Mouse (Mus musculus) heart, embryonic 13.5 days (tissue): ENCODE data around the gene Nudt16l1. TPM values are rescaled to one million over a fixed set of nuclear protein-coding genes. Genes with fewer than 3 reads are reported as not detected.
A peak's percentile ranks its signal among the peaks of the same experiment; 100 is the strongest.

Experiments used
- ATAC-seq: fragments of 200-750 bp; cut with Nextera tagmentation; 2 replicates; pipeline ENCODE4 v1.8.0; 2017; ENCODE audit warnings: moderate TSS enrichment; ENCODE audit not compliant: insufficient number of reproducible peaks, low FRiP score, low TSS enrichment; ENCODE audit errors: extremely low read depth
- H3K27ac ChIP-seq: fragments of 300-500 bp; sonication (generic); replicated peaks from 2 replicates; pipeline ENCODE4 v1.5.1; 2015; ENCODE audit warnings: moderate library complexity, mild to moderate bottlenecking, inconsistent platforms
- H3K27me3 ChIP-seq: fragments of 300-500 bp; sonication (generic); replicated peaks from 2 replicates; pipeline ENCODE4 v1.6.1; 2015; ENCODE audit warnings: mild to moderate bottlenecking, inconsistent platforms
- H3K36me3 ChIP-seq: fragments of 300-500 bp; sonication (generic); 2 replicates; pipeline ENCODE4 v1.6.1; 2015; ENCODE audit warnings: mild to moderate bottlenecking, inconsistent platforms
- H3K4me1 ChIP-seq: fragments of 300-500 bp; sonication (generic); 2 replicates; pipeline ENCODE4 v1.6.1; 2015; ENCODE audit warnings: inconsistent platforms
- H3K4me2 ChIP-seq: fragments of 300-500 bp; sonication (generic); 2 replicates; pipeline ENCODE4 v1.6.1; 2015; ENCODE audit warnings: inconsistent platforms, mild to moderate bottlenecking, moderate library complexity
- H3K4me3 ChIP-seq: fragments of 300-500 bp; sonication (generic); 2 replicates; pipeline ENCODE4 v1.5.1; 2015; ENCODE audit warnings: moderate library complexity, mild to moderate bottlenecking, inconsistent platforms
- H3K9ac ChIP-seq: fragments of 300-500 bp; sonication (generic); 2 replicates; pipeline ENCODE4 v1.6.1; 2015; ENCODE audit warnings: inconsistent platforms, mild to moderate bottlenecking, moderate library complexity
- H3K9me3 ChIP-seq: fragments of 300-500 bp; sonication (generic); 2 replicates; pipeline ENCODE4 v1.6.1; 2016; ENCODE audit warnings: inconsistent platforms
- WGBS: fragments of 180-500 bp; shearing (Covaris S2); methylation state at CpG from one replicate; pipeline ENCODE4 v1.1.7; 2015; ENCODE audit warnings: mixed read lengths; 5-methylcytosine and 5-hydroxymethylcytosine counted together
- polyA plus RNA-seq: library from polyadenylated mRNA; unstranded; fragments of >200 nt; fragmentation: Nextera tagmentation; extraction: Ambion mirVana; gene quantifications from 2 replicates; pipeline ENCODE4 v1.2.1, GENCODE M21; 2015

Nudt16l1 gene
- polyA plus RNA-seq, 1 experiment from 2014 or later, result 105 TPM

- Histone ChIP-seq H3K4me3 (peak overlapping the region; percentile 82), H3K4me1 (peaks cover 24% of the 10 kb centered on the region), H3K27ac (peak overlapping the region; percentile 75; the same call in 1 of the 2 replicates), H3K9me3 (no peaks in the 10 kb centered on the region), H3K27me3 (no peaks in the 10 kb centered on the region), H3K36me3 (peaks cover 18% of the 10 kb centered on the region), H3K4me2 (peak overlapping the region; percentile 86), H3K9ac (peak overlapping the region; percentile 90)
- WGBS, result 37% methylated on average over 9 of the region's 9 CpGs
- ATAC-seq, result no peak
Measured at GRCm38 (mm10) chr16:4963346-4963745, 24.8 kb downstream of the Nudt16l1 start.

- peaks cover 16% of the 10 kb centered on the region for H3K36me3 ChIP-seq
- H3K4me3 ChIP-seq, result peak within 1 kb of the TSS; percentile 82
- under 1% methylated on average over 75 of the region's 76 CpGs for WGBS
- ATAC-seq, result peak; percentile 95
- H3K27me3 ChIP-seq, result no peaks in the 10 kb centered on the region
- H3K4me2 ChIP-seq, result peak within 1 kb of the TSS; percentile 86
- H3K9ac ChIP-seq, result peak within 1 kb of the TSS; percentile 90
- H3K27ac ChIP-seq, result peak within 1 kb of the TSS; percentile 75
- H3K4me1 ChIP-seq, result peaks cover 24% of the 10 kb centered on the region
- H3K9me3 ChIP-seq, result no peaks in the 10 kb centered on the region
Measured at GRCm38 (mm10) chr16:4963797-4964709, 25.5 kb downstream of the Nudt16l1 start, which contains the start of gene Anks3. Anks3 (minus strand) TSS chr16:4964205.

GRCm38 (mm10) chr16:4964731-4965391 is 26.3 kb downstream of the Nudt16l1 start:
- peaks cover 24% of the 10 kb centered on the region for H3K4me1 ChIP-seq
- WGBS, result 22% methylated on average over 13 of the region's 13 CpGs
- H3K4me3 ChIP-seq, result peak overlapping the region; percentile 82
- no peaks in the 10 kb centered on the region for H3K9me3 ChIP-seq
- peaks cover 8% of the 10 kb centered on the region; the same call in 1 of the 2 replicates for H3K36me3 ChIP-seq
- no peak for ATAC-seq
- H3K9ac ChIP-seq, result peak overlapping the region; percentile 90
- H3K27me3 ChIP-seq, result no peaks in the 10 kb centered on the region
- peak overlapping the region; percentile 75 for H3K27ac ChIP-seq
- H3K4me2 ChIP-seq, result peak overlapping the region; percentile 86

GRCm38 (mm10) chr16:4965392-4966129 is 27.0 kb downstream of the Nudt16l1 start:
- ATAC-seq, result no peak
- H3K36me3 ChIP-seq, result 0 out of 2 replicates have a peak, but pooled peaks cover under 1% of the 10 kb centered on the region
- H3K4me3 ChIP-seq, result peak overlapping the region; percentile 82; the same call in 1 of the 2 replicates
- no peak overlapping the region for H3K9ac ChIP-seq
- no peaks in the 10 kb centered on the region for H3K9me3 ChIP-seq
- H3K27me3 ChIP-seq, result no peaks in the 10 kb centered on the region
- 81% methylated on average over 8 of the region's 8 CpGs for WGBS
- peaks cover 24% of the 10 kb centered on the region for H3K4me1 ChIP-seq
- peak overlapping the region; percentile 86 for H3K4me2 ChIP-seq
- no peak overlapping the region for H3K27ac ChIP-seq

- 69% methylated on average over 3 of the region's 3 CpGs for WGBS
- no peak overlapping the region for H3K27ac ChIP-seq
- peaks cover 11% of the 10 kb centered on the region for H3K4me1 ChIP-seq
- H3K9me3 ChIP-seq, result no peaks in the 10 kb centered on the region
- H3K27me3 ChIP-seq, result no peaks in the 10 kb centered on the region
- no peak for ATAC-seq
- no peaks in the 10 kb centered on the region for H3K36me3 ChIP-seq
- H3K4me2 ChIP-seq, result no peak overlapping the region
- H3K4me3 ChIP-seq, result no peak overlapping the region
- H3K9ac ChIP-seq, result no peak overlapping the region
Measured at GRCm38 (mm10) chr16:4968426-4968825, 29.9 kb downstream of the Nudt16l1 start.

- H3K9me3 ChIP-seq, result no peaks in the 10 kb centered on the region
- no peak overlapping the region for H3K27ac ChIP-seq
- peaks cover 9% of the 10 kb centered on the region for H3K4me1 ChIP-seq
- H3K4me2 ChIP-seq, result no peak overlapping the region
- ATAC-seq, result no peak
- H3K36me3 ChIP-seq, result no peaks in the 10 kb centered on the region
- 70% methylated on average over 5 of the region's 5 CpGs for WGBS
- no peaks in the 10 kb centered on the region for H3K27me3 ChIP-seq
- no peak overlapping the region for H3K9ac ChIP-seq
- no peak overlapping the region for H3K4me3 ChIP-seq
Measured at GRCm38 (mm10) chr16:4969055-4969843, 30.7 kb downstream of the Nudt16l1 start.

GRCm38 (mm10) chr16:4971626-4972025 is 33.1 kb downstream of the Nudt16l1 start:
- no peak overlapping the region for H3K9ac ChIP-seq
- no peak overlapping the region for H3K4me2 ChIP-seq
- WGBS, result 42% methylated on average over 4 of the region's 4 CpGs
- H3K4me1 ChIP-seq, result peaks cover 4% of the 10 kb centered on the region; the same call in 1 of the 2 replicates
- no peaks in the 10 kb centered on the region for H3K9me3 ChIP-seq
- ATAC-seq, result no peak
- H3K27me3 ChIP-seq, result no peaks in the 10 kb centered on the region
- no peak overlapping the region for H3K27ac ChIP-seq
- no peaks in the 10 kb centered on the region for H3K36me3 ChIP-seq
- no peak overlapping the region for H3K4me3 ChIP-seq

GRCm38 (mm10) chr16:4974521-4974920 is 36.0 kb downstream of the Nudt16l1 start:
- 81% methylated on average over 5 of the region's 5 CpGs for WGBS
- Histone ChIP-seq H3K9me3 (no peaks in the 10 kb centered on the region), H3K4me2 (no peak overlapping the region), H3K4me3 (no peak overlapping the region), H3K36me3 (no peaks in the 10 kb centered on the region), H3K4me1 (peaks cover 19% of the 10 kb centered on the region), H3K27ac (no peak overlapping the region), H3K9ac (no peak overlapping the region), H3K27me3 (no peaks in the 10 kb centered on the region)
- no peak for ATAC-seq

GRCm38 (mm10) chr16:4976180-4976579 is 37.6 kb downstream of the Nudt16l1 start:
- H3K27ac ChIP-seq, result no peak overlapping the region
- WGBS, result 51% methylated on average over 2 of the region's 2 CpGs
- ATAC-seq, result no peak
- H3K27me3 ChIP-seq, result no peaks in the 10 kb centered on the region
- no peak overlapping the region for H3K4me3 ChIP-seq
- H3K9ac ChIP-seq, result no peak overlapping the region
- H3K36me3 ChIP-seq, result no peaks in the 10 kb centered on the region
- H3K4me1 ChIP-seq, result peaks cover 23% of the 10 kb centered on the region
- no peak overlapping the region for H3K4me2 ChIP-seq
- no peaks in the 10 kb centered on the region for H3K9me3 ChIP-seq

- no peak overlapping the region for H3K9ac ChIP-seq
- H3K27ac ChIP-seq, result peak overlapping the region; percentile 83
- H3K4me3 ChIP-seq, result no peak overlapping the region
- WGBS, result 38% methylated on average over 5 of the region's 5 CpGs
- H3K4me2 ChIP-seq, result no peak overlapping the region; the same call in 1 of the 2 replicates
- H3K4me1 ChIP-seq, result peaks cover 19% of the 10 kb centered on the region
- H3K9me3 ChIP-seq, result no peaks in the 10 kb centered on the region
- no peaks in the 10 kb centered on the region for H3K36me3 ChIP-seq
- H3K27me3 ChIP-seq, result no peaks in the 10 kb centered on the region
- 0 out of 2 replicates have a peak, but pooled peaks have one; percentile 35 for ATAC-seq
Measured at GRCm38 (mm10) chr16:4978275-4979051, 39.9 kb downstream of the Nudt16l1 start.
